Mouse (Mus musculus) spleen, adult 2 months (tissue): ENCODE data around the gene Rps3.

Experiments
- CTCF ChIP-seq: fragments of 200-500 bp; IDR thresholded peaks from 2 replicates; pipeline ENCODE4 v1.5.1; 2011; ENCODE audit warnings: mild to moderate bottlenecking, inconsistent platforms; ENCODE audit not compliant: insufficient read depth, insufficient read length, insufficient replicate concordance; ENCODE audit errors: extremely low read depth
- POLR2A ChIP-seq: fragments of 200-500 bp; IDR thresholded peaks from 2 replicates; pipeline ENCODE4 v1.6.1; 2011; ENCODE audit warnings: low read depth, low read length, inconsistent platforms

DNA sequence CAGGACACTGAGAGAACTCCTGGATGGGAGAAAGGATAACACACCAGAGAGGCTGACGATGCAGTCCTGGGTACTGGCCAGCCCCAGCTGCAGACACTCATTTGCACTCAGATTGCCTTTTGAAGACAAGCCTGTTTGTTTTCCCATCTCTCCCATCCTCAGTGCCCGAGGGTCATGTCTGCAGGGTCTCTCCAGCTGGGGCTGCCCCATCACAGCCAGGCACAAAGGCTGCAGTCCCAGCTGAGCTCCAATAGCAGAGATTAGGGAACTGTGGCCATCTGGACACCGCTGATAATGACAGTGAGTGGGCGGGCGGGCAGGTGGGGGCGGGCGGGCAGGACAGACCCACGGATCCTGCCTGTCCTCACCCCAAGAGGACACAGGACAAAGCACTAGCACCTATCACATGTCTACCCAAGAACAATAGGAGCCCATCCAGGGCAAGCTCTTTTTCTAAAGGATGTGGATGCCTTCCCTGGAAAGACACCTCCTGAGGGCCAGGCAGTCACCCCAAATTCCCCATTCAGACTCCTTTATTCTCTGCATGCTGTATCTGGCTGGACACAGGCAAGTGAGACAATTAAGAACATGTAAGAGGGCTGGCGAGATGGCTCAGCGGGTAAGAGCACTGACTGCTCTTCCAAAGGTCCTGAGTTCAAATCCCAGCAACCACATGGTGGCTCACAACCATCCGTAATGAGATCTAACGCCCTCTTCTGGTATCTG, 8.5 kb downstream of the Rps3 start:
- TF ChIP-seq CTCF (no peak), POLR2A (no peak)
